Mouse (Mus musculus) G1E (cell line): ENCODE results near the gene Khnyn. TPM values are rescaled to one million over a fixed set of nuclear protein-coding genes. Genes with fewer than 3 reads are reported as not detected.
A peak's percentile ranks its signal among the peaks of the same experiment; 100 is the strongest.

Source experiments
- ATAC-seq: 2 replicates; pipeline ENCODE4 v1.8.0; 2016; ENCODE audit warnings: mild to moderate bottlenecking; ENCODE audit not compliant: insufficient number of reproducible peaks, poor library complexity, low FRiP score, severe bottlenecking; ENCODE audit errors: extremely low read depth
- DNase-seq: peaks from one replicate; pipeline ENCODE4 v3.0.0; 2012; ENCODE audit warnings: low spot score
- H3K27me3 ChIP-seq: 2 replicates; pipeline ENCODE4 v1.6.1; 2012; ENCODE audit warnings: mild to moderate bottlenecking, low read length, inconsistent platforms; ENCODE audit not compliant: insufficient read depth
- H3K36me3 ChIP-seq: replicated peaks from 2 replicates; pipeline ENCODE3; 2012; ENCODE audit warnings: mild to moderate bottlenecking, inconsistent platforms
- H3K4me1 ChIP-seq: 2 replicates; pipeline ENCODE4 v1.6.1; 2012; ENCODE audit warnings: low read depth, low read length, inconsistent platforms, mixed read lengths; ENCODE audit not compliant: insufficient read depth
- H3K4me3 ChIP-seq: 2 replicates; pipeline ENCODE4 v1.5.1; 2012; ENCODE audit warnings: low read depth, mild to moderate bottlenecking, inconsistent platforms, low read length, moderate library complexity, mixed read lengths
- H3K9me3 ChIP-seq: replicated peaks from 2 replicates; pipeline ENCODE4 v1.6.1; 2012; ENCODE audit warnings: inconsistent platforms
- CTCF ChIP-seq: IDR thresholded peaks from 2 replicates; pipeline ENCODE4 v1.5.1; 2012; ENCODE audit warnings: low read depth, low read length, inconsistent platforms, mixed read lengths
- GATA1 ChIP-seq: IDR thresholded peaks from 2 replicates; pipeline ENCODE4 v1.6.1; 2012; ENCODE audit warnings: borderline replicate concordance, low read length, inconsistent platforms, mixed read lengths
- GATA2 ChIP-seq: IDR thresholded peaks from 2 replicates; pipeline ENCODE4 v1.6.1; 2012; ENCODE audit warnings: low read depth, low read length, inconsistent platforms, borderline replicate concordance
- POLR2AphosphoS5 ChIP-seq: IDR thresholded peaks from 2 replicates; pipeline ENCODE4 v1.6.1; 2012; ENCODE audit warnings: low read depth, low read length, inconsistent platforms; ENCODE audit not compliant: insufficient replicate concordance
- TAL1 ChIP-seq: conservative IDR thresholded peaks from 2 replicates; pipeline ENCODE4 v1.6.1; 2012; ENCODE audit warnings: low read depth, low read length, inconsistent platforms, mixed read lengths
- polyA plus RNA-seq: library from polyadenylated mRNA; stranded (reverse); fragments of >175 nt; gene quantifications from 2 replicates; pipeline ENCODE4 v1.2.3, GENCODE M21; 2012
- total RNA-seq, 2 experiments: library from RNA; stranded (forward) in 1 of 2; stranded (reverse) in 1 of 2; fragments of 200-1000 nt in 1 of 2; fragments of >200 nt in 1 of 2; fragmentation: Nextera tagmentation in 1 of 2; gene quantifications; 2 replicates each; pipeline ENCODE4 v1.2.3; 2014 to 2017

Khnyn gene
- total and polyA plus RNA-seq, 3 experiments = 15.5 to 81.7 (median 29.4) TPM

DNA sequence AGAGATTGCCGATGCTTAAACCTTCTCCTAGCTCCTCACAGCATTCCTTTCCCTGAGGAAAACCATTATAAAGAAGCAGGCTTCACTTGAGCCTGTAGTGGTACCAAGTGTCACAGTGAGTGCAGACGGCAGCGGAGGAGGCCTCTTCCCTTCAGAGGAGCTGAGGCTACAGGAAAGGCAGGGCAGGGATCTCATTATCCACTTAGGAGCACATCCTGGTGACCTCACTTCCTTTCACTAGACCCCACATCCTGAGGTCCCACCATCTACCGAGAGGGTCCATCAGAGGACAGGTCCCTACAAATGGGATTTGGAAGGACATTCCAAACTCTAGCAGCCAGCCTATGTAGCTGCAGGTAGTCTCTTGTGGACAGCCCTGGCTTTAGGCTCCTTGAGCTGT is 27.2 kb upstream of the Khnyn start:
- H3K4me3 ChIP-seq = no peak overlapping the region
- ATAC-seq (no peak), DNase-seq (no peak)
- H3K27me3 ChIP-seq = peaks cover 60% of the 10 kb centered on the region
- TF ChIP-seq GATA1 (no peak), POLR2AphosphoS5 (no peak), TAL1 (no peak)
- H3K9me3 ChIP-seq = no peaks in the 10 kb centered on the region
- H3K36me3 ChIP-seq = no peaks in the 10 kb centered on the region
- H3K4me1 ChIP-seq = peaks cover 37% of the 10 kb centered on the region

DNA sequence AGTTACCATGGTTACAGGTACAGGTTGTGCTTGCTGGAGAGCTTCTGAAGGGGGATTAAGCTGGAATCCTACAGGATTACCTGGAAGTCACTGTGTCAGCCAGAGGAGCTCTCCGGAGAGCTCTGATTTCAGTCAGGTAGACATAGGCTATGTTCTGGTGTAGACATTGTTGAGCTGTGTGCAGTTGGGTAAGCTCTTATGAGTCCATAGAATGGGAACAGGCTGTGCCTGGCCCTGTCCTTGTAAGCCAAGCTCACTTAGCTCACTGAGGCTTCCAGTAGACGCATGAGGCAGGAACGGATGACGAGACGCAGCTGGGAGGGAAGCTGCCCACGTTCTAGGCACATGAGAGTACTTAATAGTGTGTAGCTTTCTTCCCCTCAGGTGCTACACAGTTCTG is 22.6 kb upstream of the Khnyn start:
- Histone ChIP-seq H3K36me3 (no peaks in the 10 kb centered on the region), H3K27me3 (peaks cover 52% of the 10 kb centered on the region), H3K4me1 (peaks cover 6% of the 10 kb centered on the region; the same call in 1 of the 2 replicates), H3K9me3 (no peaks in the 10 kb centered on the region), H3K4me3 (no peak overlapping the region)
- no peak for ATAC-seq
- TF ChIP-seq GATA1 = no peak
- no peak for TF ChIP-seq GATA2
- TF ChIP-seq CTCF = no peak
- no peak for TF ChIP-seq POLR2AphosphoS5
- TF ChIP-seq TAL1 = no peak
- no peak for DNase-seq

- Histone ChIP-seq H3K9me3 (no peaks in the 10 kb centered on the region), H3K36me3 (no peaks in the 10 kb centered on the region), H3K4me3 (no peak overlapping the region), H3K4me1 (peaks cover 6% of the 10 kb centered on the region; the same call in 1 of the 2 replicates), H3K27me3 (peaks cover 46% of the 10 kb centered on the region)
- TF ChIP-seq GATA1 (no peak), GATA2 (no peak), POLR2AphosphoS5 (no peak), CTCF (no peak), TAL1 (no peak)
- no peak for DNase-seq
- ATAC-seq = no peak
Observed at GRCm38 (mm10) chr14:55862970-55863369, 21.8 kb upstream of the Khnyn start.

DNA sequence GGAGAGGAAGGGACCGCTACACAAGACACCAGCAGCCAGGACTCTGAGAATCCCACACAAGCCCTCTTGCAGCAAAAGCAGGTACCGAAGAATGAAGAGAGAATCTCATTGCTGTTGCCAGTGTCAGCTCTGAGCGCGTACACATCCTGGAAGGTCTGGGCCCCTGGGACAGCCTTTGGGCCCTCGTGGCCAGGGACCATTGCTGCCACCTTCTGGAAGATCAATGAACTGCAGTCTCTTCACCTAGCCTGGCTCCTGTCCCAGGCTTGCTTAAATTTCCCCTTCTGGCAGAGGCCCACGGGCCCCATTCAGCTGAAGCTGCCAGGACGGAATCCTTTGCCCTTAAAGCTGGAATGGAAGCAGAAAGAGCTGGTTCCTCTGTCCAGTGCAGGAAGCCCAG is 21.0 kb upstream of the Khnyn start:
- H3K4me3 ChIP-seq = no peak overlapping the region
- DNase-seq (peak; percentile 82), ATAC-seq (peak; percentile 34; the same call in 1 of the 2 replicates)
- peaks cover 6% of the 10 kb centered on the region; the same call in 1 of the 2 replicates for H3K4me1 ChIP-seq
- TF ChIP-seq CTCF = peak; percentile 92
- no peak for TF ChIP-seq GATA1
- no peaks in the 10 kb centered on the region for H3K9me3 ChIP-seq
- H3K36me3 ChIP-seq = no peaks in the 10 kb centered on the region
- peaks cover 43% of the 10 kb centered on the region for H3K27me3 ChIP-seq

GRCm38 (mm10) chr14:55866962-55867361 is 17.8 kb upstream of the Khnyn start:
- Histone ChIP-seq H3K4me1 (peaks cover 6% of the 10 kb centered on the region; the same call in 1 of the 2 replicates), H3K9me3 (no peaks in the 10 kb centered on the region), H3K27me3 (peaks cover 46% of the 10 kb centered on the region), H3K4me3 (no peak overlapping the region), H3K36me3 (peaks cover 3% of the 10 kb centered on the region)
- TF ChIP-seq POLR2AphosphoS5 (no peak), GATA1 (no peak), CTCF (peak; percentile 81), GATA2 (no peak), TAL1 (no peak)
- ATAC-seq (no peak), DNase-seq (no peak)

- peaks cover 9% of the 10 kb centered on the region; the same call in 1 of the 2 replicates for H3K4me1 ChIP-seq
- DNase-seq (no peak), ATAC-seq (no peak)
- no peaks in the 10 kb centered on the region for H3K9me3 ChIP-seq
- H3K27me3 ChIP-seq = peaks cover 53% of the 10 kb centered on the region
- H3K36me3 ChIP-seq = peaks cover 3% of the 10 kb centered on the region
- TF ChIP-seq POLR2AphosphoS5 (no peak), GATA2 (no peak), CTCF (no peak), TAL1 (no peak)
- no peak overlapping the region for H3K4me3 ChIP-seq
Observed at GRCm38 (mm10) chr14:55868230-55869026, 16.3 kb upstream of the Khnyn start.

- DNase-seq (no peak), ATAC-seq (no peak)
- H3K4me1 ChIP-seq = peaks cover 12% of the 10 kb centered on the region
- peaks cover 3% of the 10 kb centered on the region for H3K36me3 ChIP-seq
- H3K9me3 ChIP-seq = no peaks in the 10 kb centered on the region
- TF ChIP-seq POLR2AphosphoS5 (no peak), GATA2 (no peak), CTCF (no peak), GATA1 (no peak), TAL1 (no peak)
- no peak overlapping the region for H3K4me3 ChIP-seq
- H3K27me3 ChIP-seq = peaks cover 51% of the 10 kb centered on the region
Observed at GRCm38 (mm10) chr14:55869538-55869937, 15.2 kb upstream of the Khnyn start.
